Mouse (Mus musculus) kidney, postnatal 25 days (tissue): ENCODE measurements at regions not wholly inside any gene's neighbourhood (a gene's known extent, or its start where the extent isn't known, plus 50 kb on each side); places are given as distances from the start of the nearest gene placed in this dataset.

Experiments
- DNase-seq, 2 experiments: peaks; one replicate each; pipeline ENCODE4 v3.0.0; 2021; ENCODE audit warnings: mixed read lengths in 2 of 2

- peak in 1 of 2 experiments; percentile 45 for DNase-seq
Observed at GRCm38 (mm10) chr12:110187246-110188135, 91.4 kb upstream of the Dio3 start.

GRCm38 (mm10) chr12:110188136-110188631 is 90.7 kb upstream of the Dio3 start:
- no peak for DNase-seq

- no peak for DNase-seq
Observed at GRCm38 (mm10) chr12:110188641-110189328, 90.1 kb upstream of the Dio3 start.

- peak in 1 of 2 experiments; percentile 8 for DNase-seq
Observed at GRCm38 (mm10) chr12:110189329-110189642, 89.6 kb upstream of the Dio3 start.

- DNase-seq = no peak
Observed at GRCm38 (mm10) chr12:110192186-110192585, 86.7 kb upstream of the Dio3 start.

GRCm38 (mm10) chr12:110197366-110197765 is 81.5 kb upstream of the Dio3 start:
- DNase-seq = no peak

- DNase-seq = peak; percentile 61 to 87
Observed at GRCm38 (mm10) chr12:110200471-110200870, 78.4 kb upstream of the Dio3 start.

- no peak for DNase-seq
Observed at GRCm38 (mm10) chr12:110200887-110201286, 78.0 kb upstream of the Dio3 start.

GRCm38 (mm10) chr12:110203271-110204014 is 75.4 kb upstream of the Dio3 start:
- peak in 1 of 2 experiments; percentile 50 for DNase-seq

GRCm38 (mm10) chr12:110204246-110204989 is 74.5 kb upstream of the Dio3 start:
- no peak for DNase-seq

GRCm38 (mm10) chr12:110206271-110206670 is 72.6 kb upstream of the Dio3 start:
- peak; percentile 46 to 79 for DNase-seq

- DNase-seq = no peak
Observed at GRCm38 (mm10) chr12:110206812-110207211, 72.1 kb upstream of the Dio3 start.

GRCm38 (mm10) chr12:110207246-110207852 is 71.5 kb upstream of the Dio3 start:
- DNase-seq = no peak

GRCm38 (mm10) chr12:110212716-110213115 is 66.2 kb upstream of the Dio3 start:
- DNase-seq = no peak

GRCm38 (mm10) chr12:110214833-110215232 is 64.0 kb upstream of the Dio3 start:
- DNase-seq = peak; percentile 28 to 65

GRCm38 (mm10) chr12:110215311-110215710 is 63.6 kb upstream of the Dio3 start:
- peak; percentile 68 to 90 for DNase-seq

GRCm38 (mm10) chr12:110219750-110220149 is 59.1 kb upstream of the Dio3 start:
- DNase-seq = no peak

- peak; percentile 88 to 92 for DNase-seq
Observed at GRCm38 (mm10) chr12:110220516-110220915, 58.4 kb upstream of the Dio3 start.

GRCm38 (mm10) chr12:110221184-110221583 is 57.7 kb upstream of the Dio3 start:
- DNase-seq = no peak

- no peak for DNase-seq
Observed at GRCm38 (mm10) chr12:110221679-110222078, 57.2 kb upstream of the Dio3 start.

GRCm38 (mm10) chr12:110224250-110224649 is 54.6 kb upstream of the Dio3 start:
- DNase-seq = peak; percentile 36 to 64

- no peak for DNase-seq
Observed at GRCm38 (mm10) chr12:110228011-110228411, 50.9 kb upstream of the Dio3 start.
